Mouse (Mus musculus) liver, embryonic 14.5 days (tissue): ENCODE measurements at regions not wholly inside any gene's neighbourhood (a gene's known extent, or its start where the extent isn't known, plus 50 kb on each side); places are given as distances from the start of the nearest gene placed in this dataset.
A peak's percentile ranks its signal among the peaks of the same experiment; 100 is the strongest.

ENCODE experiments used
- ATAC-seq: fragments of 200-750 bp; cut with Nextera tagmentation; 2 replicates; pipeline ENCODE4 v1.8.0; 2017; ENCODE audit warnings: moderate number of reproducible peaks, mild to moderate bottlenecking, moderate library complexity; ENCODE audit not compliant: insufficient read depth
- DNase-seq, 3 experiments: peaks; one replicate each; pipeline ENCODE4 v3.0.0-alpha.2; 2012 to 2013; ENCODE audit warnings: low read depth in 3 of 3, low spot score in 3 of 3
- H3K27ac ChIP-seq: fragments of 300-500 bp; sonication (generic); 2 replicates; pipeline ENCODE4 v1.5.1; 2014; ENCODE audit warnings: moderate library complexity, mild to moderate bottlenecking, control low read depth, inconsistent platforms
- H3K27me3 ChIP-seq: fragments of 300-500 bp; sonication (generic); 2 replicates; pipeline ENCODE4 v1.6.1; 2014; ENCODE audit warnings: mild to moderate bottlenecking, low read length, moderate library complexity; ENCODE audit not compliant: control insufficient read depth, insufficient read depth
- H3K36me3 ChIP-seq: fragments of 300-500 bp; sonication (generic); replicated peaks from 2 replicates; pipeline ENCODE4 v1.6.1; 2014; ENCODE audit warnings: low read depth; ENCODE audit not compliant: control insufficient read depth, insufficient read depth
- H3K4me1 ChIP-seq, 2 experiments: fragments of 200-500 bp in 1 of 2; fragments of 300-500 bp in 1 of 2; sonication (generic) in 1 of 2; replicated peaks; 2 replicates each; pipeline ENCODE4 v1.6.1; 2012 to 2014; ENCODE audit warnings: antibody characterized with exemption in 1 of 2, inconsistent platforms in 1 of 2, low read length in 1 of 2; ENCODE audit not compliant: control insufficient read depth in 2 of 2, insufficient read depth in 2 of 2
- H3K4me2 ChIP-seq: fragments of 300-500 bp; sonication (generic); 2 replicates; pipeline ENCODE4 v1.6.1; 2014; ENCODE audit warnings: low read depth, mild to moderate bottlenecking, control low read depth, moderate library complexity
- H3K4me3 ChIP-seq, 2 experiments: fragments of 200-500 bp in 1 of 2; fragments of 300-500 bp in 1 of 2; sonication (generic) in 1 of 2; 2 replicates each; pipeline ENCODE4 v1.5.1; 2012 to 2014; ENCODE audit warnings: low read depth in 2 of 2, low read length in 2 of 2, mild to moderate bottlenecking in 2 of 2, control low read depth in 1 of 2, inconsistent platforms in 1 of 2, moderate library complexity in 1 of 2; ENCODE audit not compliant: insufficient read depth in 1 of 2
- H3K9ac ChIP-seq: fragments of 300-500 bp; sonication (generic); replicated peaks from 2 replicates; pipeline ENCODE4 v1.6.1; 2014; ENCODE audit warnings: mild to moderate bottlenecking, control low read depth, moderate library complexity
- H3K9me3 ChIP-seq: fragments of 300-500 bp; sonication (generic); 2 replicates; pipeline ENCODE4 v1.6.1; 2016; ENCODE audit warnings: low read length, mixed read lengths; ENCODE audit not compliant: control insufficient read depth
- CTCF ChIP-seq: IDR thresholded peaks from 2 replicates; pipeline ENCODE4 v1.5.1; 2016; ENCODE audit warnings: antibody characterized with exemption, low read depth, control low read depth
- EP300 ChIP-seq: IDR thresholded peaks from 2 replicates; pipeline ENCODE4 v1.6.1; 2016; ENCODE audit warnings: antibody characterized with exemption, low read depth
- WGBS: fragments of 180-500 bp; shearing (Covaris S2); extraction: QIAGEN DNeasy Blood & Tissue Kit; methylation state at CpG from one replicate; pipeline ENCODE4 v1.1.7; 2014; ENCODE audit not compliant: insufficient replicate concordance; 5-methylcytosine and 5-hydroxymethylcytosine counted together

DNA sequence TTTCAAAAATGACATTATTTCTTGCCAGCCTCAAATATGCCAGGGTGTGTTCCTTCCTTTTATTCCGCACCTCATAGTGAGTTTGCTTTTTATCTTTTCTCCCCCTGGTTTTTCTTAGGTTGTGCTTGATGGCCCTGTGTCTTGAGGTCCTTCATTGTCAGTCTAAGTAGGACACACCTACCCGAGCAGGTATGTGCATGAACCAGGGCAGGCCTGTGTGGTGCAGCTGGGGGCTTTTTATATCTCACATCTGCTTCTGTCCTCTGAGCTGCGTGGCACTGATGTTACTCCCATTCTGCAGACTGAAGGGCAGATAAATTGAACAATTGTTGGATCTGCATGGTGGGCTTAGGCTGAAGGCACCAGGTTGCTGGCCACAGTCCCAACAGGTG, 238.3 kb upstream of the Sox2 start:
- WGBS = 54% methylated on average over 3 of the region's 3 CpGs
- Histone ChIP-seq H3K4me2 (no peak overlapping the region), H3K9ac (no peak overlapping the region), H3K27ac (no peak overlapping the region), H3K4me3 (no peak overlapping the region), H3K27me3 (no peaks in the 10 kb centered on the region), H3K9me3 (no peaks in the 10 kb centered on the region), H3K4me1 (no peaks in the 10 kb centered on the region), H3K36me3 (no peaks in the 10 kb centered on the region)
- ATAC-seq (no peak), DNase-seq (no peak)
- no peak for TF ChIP-seq EP300
- no peak for TF ChIP-seq CTCF

DNA sequence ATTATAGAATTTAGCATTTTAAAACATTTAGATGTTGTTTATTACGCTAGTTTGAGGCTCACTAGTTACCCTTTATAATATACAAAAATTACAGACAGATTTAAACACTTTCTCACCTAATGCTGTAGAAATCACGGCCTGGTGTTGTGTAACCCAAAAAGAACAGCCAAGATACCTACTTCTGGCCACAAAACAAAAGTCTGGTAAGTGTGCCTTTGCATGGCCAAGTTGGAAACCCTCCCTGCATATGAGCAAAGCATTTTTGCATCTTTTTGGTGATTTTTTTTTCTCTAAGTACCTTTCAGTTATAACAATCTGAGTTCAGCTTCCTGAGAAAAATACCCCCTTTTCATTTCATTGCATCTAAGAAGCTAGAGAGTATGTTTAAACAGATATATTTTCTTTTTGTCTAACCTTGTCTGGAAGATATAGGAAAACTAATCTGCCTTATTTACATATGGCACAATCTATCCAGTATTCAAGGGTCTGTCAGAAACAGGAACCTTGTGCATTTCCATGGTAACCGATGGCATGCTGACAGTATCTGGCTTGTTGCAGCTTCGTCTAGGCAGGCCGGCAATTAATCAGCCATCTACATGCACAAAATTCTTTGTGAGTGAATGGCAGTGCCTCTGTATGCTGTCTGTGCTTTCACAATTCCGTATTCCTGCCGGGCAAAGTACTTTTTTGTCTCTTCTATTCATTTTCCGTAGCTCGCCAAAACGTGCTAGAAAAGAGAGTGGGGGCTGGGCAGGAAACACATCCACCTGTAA, 238.9 kb upstream of the Sox2 start:
- Histone ChIP-seq H3K4me2 (no peak overlapping the region), H3K9ac (no peak overlapping the region), H3K27me3 (no peaks in the 10 kb centered on the region), H3K4me1 (no peaks in the 10 kb centered on the region), H3K9me3 (no peaks in the 10 kb centered on the region), H3K27ac (no peak overlapping the region), H3K36me3 (no peaks in the 10 kb centered on the region), H3K4me3 (no peak overlapping the region)
- 55% methylated on average over 10 of the region's 10 CpGs for WGBS
- TF ChIP-seq EP300 (no peak), CTCF (no peak)
- ATAC-seq (no peak), DNase-seq (no peak)

DNA sequence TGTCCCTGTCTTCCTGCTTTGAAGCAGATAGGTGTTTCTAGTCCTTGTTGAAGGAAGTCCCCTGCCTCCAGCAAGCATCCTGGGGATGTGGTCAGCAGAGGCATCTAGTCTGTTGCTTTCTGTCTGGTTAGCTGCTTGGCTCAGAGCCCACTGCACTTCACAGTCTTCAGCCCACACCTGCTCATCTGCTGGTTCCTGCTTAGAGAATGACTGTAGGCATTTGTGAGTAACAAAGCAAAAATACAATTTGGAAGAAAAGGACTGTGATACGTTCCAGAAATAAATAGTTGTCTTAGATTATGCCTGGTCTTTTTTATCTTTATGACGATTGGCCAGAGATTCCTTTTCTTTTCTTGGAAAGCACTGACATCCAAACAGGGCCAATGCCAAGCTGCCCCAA, 246.6 kb upstream of the Sox2 start:
- DNase-seq (no peak), ATAC-seq (no peak)
- Histone ChIP-seq H3K27ac (no peak overlapping the region), H3K4me1 (no peaks in the 10 kb centered on the region), H3K27me3 (no peaks in the 10 kb centered on the region), H3K9me3 (no peaks in the 10 kb centered on the region), H3K36me3 (no peaks in the 10 kb centered on the region), H3K4me3 (no peak overlapping the region), H3K4me2 (no peak overlapping the region), H3K9ac (no peak overlapping the region)
- TF ChIP-seq EP300 (no peak), CTCF (no peak)
- 71% methylated on average over 2 of the region's 2 CpGs for WGBS

GRCm38 (mm10) chr3:34391275-34391674, 258.9 kb upstream of the Sox2 start:
- no peak for DNase-seq

DNA sequence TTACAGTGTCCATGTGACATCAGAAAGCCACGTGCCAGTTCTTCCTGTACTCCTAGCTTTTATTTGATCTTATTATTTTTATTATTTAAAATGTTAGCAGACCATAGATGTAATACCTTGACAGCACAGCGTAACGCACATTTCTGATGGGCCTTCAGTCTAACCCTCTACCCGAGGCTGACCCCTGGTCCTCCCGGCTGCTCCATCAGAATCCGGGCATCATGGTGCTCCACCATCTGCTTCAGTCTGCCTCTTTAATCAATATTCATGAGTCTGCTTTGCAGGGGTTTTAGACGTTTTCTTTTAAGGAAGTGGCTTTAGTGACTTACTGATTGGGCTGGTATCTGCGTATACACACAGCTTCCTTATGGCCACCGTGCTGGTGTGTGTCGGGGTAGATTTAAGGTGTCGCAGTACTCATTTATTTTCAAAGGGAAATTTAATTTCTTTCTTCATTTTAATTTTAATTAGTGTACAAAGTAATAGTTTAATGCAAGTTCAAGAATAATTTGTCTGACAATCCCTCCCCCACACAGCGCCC, 265.2 kb upstream of the Sox2 start:
- no peaks in the 10 kb centered on the region for H3K27me3 ChIP-seq
- H3K4me3 ChIP-seq = no peak overlapping the region
- ATAC-seq (no peak), DNase-seq (no peak)
- H3K36me3 ChIP-seq = no peaks in the 10 kb centered on the region
- WGBS = 45% methylated on average over 12 of the region's 12 CpGs
- no peaks in the 10 kb centered on the region for H3K9me3 ChIP-seq
- H3K4me1 ChIP-seq = no peaks in the 10 kb centered on the region
- H3K4me2 ChIP-seq = no peak overlapping the region
- TF ChIP-seq CTCF (no peak), EP300 (no peak)
- no peak overlapping the region for H3K27ac ChIP-seq
- no peak overlapping the region for H3K9ac ChIP-seq

More at GRCm38 (mm10) chr3:34391275-34391674, 258.9 kb upstream of the Sox2 start:
- Histone ChIP-seq H3K9ac (no peak overlapping the region), H3K36me3 (no peaks in the 10 kb centered on the region), H3K27ac (no peak overlapping the region), H3K4me1 (no peaks in the 10 kb centered on the region), H3K9me3 (no peaks in the 10 kb centered on the region), H3K27me3 (no peaks in the 10 kb centered on the region), H3K4me3 (no peak overlapping the region), H3K4me2 (no peak overlapping the region)
- no peak for ATAC-seq
- 67% methylated on average over 2 of the region's 2 CpGs for WGBS
- peak; percentile 21; the same call in 1 of the 2 replicates for TF ChIP-seq CTCF
- no peak for TF ChIP-seq EP300
